Mouse (Mus musculus) liver, embryonic 14.5 days (tissue): ENCODE results near the gene Yap1.

Experiments
- CTCF ChIP-seq: IDR thresholded peaks from 2 replicates; pipeline ENCODE4 v1.5.1; 2016; ENCODE audit warnings: antibody characterized with exemption, low read depth, control low read depth
- EP300 ChIP-seq: IDR thresholded peaks from 2 replicates; pipeline ENCODE4 v1.6.1; 2016; ENCODE audit warnings: antibody characterized with exemption, low read depth

- TF ChIP-seq CTCF = no peak
- TF ChIP-seq EP300 = no peak
Observed at GRCm38 (mm10) chr9:7913953-7914352, 90.4 kb downstream of the Yap1 start.
